In the genomic region with DNA sequence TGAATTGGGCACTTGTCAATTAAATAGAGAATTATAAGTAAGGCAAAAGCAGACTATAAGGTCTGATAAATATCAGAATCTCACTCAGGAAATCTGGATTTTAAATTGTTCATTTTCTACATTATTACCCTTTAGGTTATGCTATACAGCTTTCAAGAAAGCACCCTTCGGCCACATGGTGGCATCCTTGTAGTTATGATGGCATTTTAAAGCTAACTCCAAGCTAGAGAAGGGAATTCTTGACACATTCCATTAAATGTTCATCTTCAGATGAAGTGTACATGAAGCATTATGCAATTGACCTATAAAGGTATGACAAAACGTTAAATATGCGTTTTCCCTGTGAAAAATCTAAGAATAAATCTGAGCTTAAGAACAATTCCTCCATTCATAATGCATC, we compare ENCODE assay signal across 9 mouse cellular contexts.
DNase-seq lines count a peak whose midpoint lies in the region; ATAC-seq and TF ChIP-seq lines count a peak whose summit lies in the region.
"Had no signal": no experiment of that assay in that cellular context is flagged by ENCODE, and none has a peak within 500 bp of the region (broad histone marks: within the 10 kb centered on the region; RNA-seq: fewer than 3 reads in every experiment).

No protein-coding gene starts in this region.

- no peaks in the 10 kb centered on the region for H3K4me1 ChIP-seq in heart, postnatal 0 days (ENCODE audit: control insufficient read depth, insufficient read depth)
- H3K4me1 ChIP-seq: lung, embryonic 15.5 days had no signal

- TF ChIP-seq CTCF in heart, postnatal 0 days (IDR thresholded peaks at IDR 0.05; ENCODE audit: low read depth), result peak; percentile 35

- 40% methylated on average over 3 of the region's 3 CpGs for WGBS in heart, postnatal 0 days

- no peak overlapping the region for H3K9ac ChIP-seq in heart, postnatal 0 days (replicated peaks; ENCODE audit: low read depth, low read length)
- H3K9ac ChIP-seq: lung, embryonic 15.5 days had no signal

- intact Hi-C loops in left cerebral cortex, postnatal 4 days (cut with DNase I), result loop anchor here (10.0 kb wide), 2 partner anchors 413 to 1727 kb away; partner anchors contain the start of gene Lrfn5

- H3K4me2 ChIP-seq in heart, postnatal 0 days (ENCODE audit: low read depth, low read length), result no peak overlapping the region
- H3K4me2 ChIP-seq: lung, embryonic 15.5 days had no signal

- no peaks in the 10 kb centered on the region for H3K36me3 ChIP-seq in heart, postnatal 0 days (replicated peaks; ENCODE audit: control insufficient read depth, insufficient read depth, low read length)
- H3K36me3 ChIP-seq: lung, embryonic 15.5 days had no signal

- no peak overlapping the region for H3K27ac ChIP-seq in heart, postnatal 0 days (ENCODE audit: low read depth)
- H3K27ac ChIP-seq: lung, embryonic 15.5 days had no signal

- no peak for DNase-seq in heart, postnatal 0 days (ENCODE audit: low spot score)
- no peak for DNase-seq in heart, adult 8-10 months (ENCODE audit: low spot score)
- peak; percentile 39 for DNase-seq in Muller cell, postnatal 12 days (ENCODE audit: inconsistent ontology term)
- peak; percentile 16 to 36 for DNase-seq in frontal cortex, postnatal 10 days (ENCODE audit: low spot score in 2 of 2)
- DNase-seq in left cerebral cortex, postnatal 4 days, result peak; percentile 46
- DNase-seq in spleen, postnatal 14 days (ENCODE audit: low spot score in 2 of 2), result no peak
- no peak for DNase-seq in B cell, adult 2 months
- DNase-seq in urinary bladder, postnatal 25 days (ENCODE audit: low spot score), result no peak

- no peak for TF ChIP-seq EP300 in heart, postnatal 0 days (IDR thresholded peaks at IDR 0.05; ENCODE audit: low read depth)

- no peak for ATAC-seq in heart, postnatal 0 days (ENCODE audit: insufficient read depth, low read depth)

- no peaks in the 10 kb centered on the region for H3K27me3 ChIP-seq in heart, postnatal 0 days (ENCODE audit: control insufficient read depth, insufficient read depth, low read length)
- H3K27me3 ChIP-seq: lung, embryonic 15.5 days had no signal

- no peaks in the 10 kb centered on the region for H3K9me3 ChIP-seq in heart, postnatal 0 days (replicated peaks; ENCODE audit: control insufficient read depth, low read length)
- H3K9me3 ChIP-seq: lung, embryonic 15.5 days had no signal

- no peak overlapping the region for H3K4me3 ChIP-seq in heart, postnatal 0 days (ENCODE audit: low read depth, low read length)
- H3K4me3 ChIP-seq: lung, embryonic 15.5 days had no signal

Comparison
In these comparisons a context has a peak if more than half of its experiments do, and no peak if none do; other contexts are left out.
1. DNase-seq: peak in Muller cell, postnatal 12 days (single experiment), frontal cortex, postnatal 10 days (2 of 2) and left cerebral cortex, postnatal 4 days (single experiment); none in heart, postnatal 0 days (single experiment), heart, adult 8-10 months (single experiment), spleen, postnatal 14 days (0 of 2), B cell, adult 2 months (0 of 2) and urinary bladder, postnatal 25 days (single experiment).